Mouse (Mus musculus) megakaryocyte, embryonic 14.5 days (primary cell): ENCODE results near the gene Pnkd.

Experiments used
- FLI1 ChIP-seq: IDR thresholded peaks from 2 replicates; pipeline ENCODE4 v1.6.1; 2012; ENCODE audit warnings: low read length, inconsistent platforms, mixed read lengths
- GATA1 ChIP-seq: IDR thresholded peaks from 3 replicates; pipeline ENCODE4 v1.6.1; 2012; ENCODE audit warnings: mixed read lengths, low read length, inconsistent platforms, borderline replicate concordance

- TF ChIP-seq FLI1 (no peak), GATA1 (no peak)
These were observed 90.2 kb downstream of the Pnkd start, which contains the start of gene Slc11a1 for GRCm38 (mm10) chr1:74374980-74375379.
